Mouse (Mus musculus) ES-E14 (cell line): ENCODE measurements around the gene Syn2.

ENCODE experiments used
- CHD2 ChIP-seq: IDR thresholded peaks from 2 replicates; pipeline ENCODE4 v1.6.1; 2014; ENCODE audit warnings: mild to moderate bottlenecking, low read depth, low read length, inconsistent platforms
- HCFC1 ChIP-seq: IDR thresholded peaks from 2 replicates; pipeline ENCODE4 v1.6.1; 2012; ENCODE audit warnings: low read length, inconsistent platforms, borderline replicate concordance; ENCODE audit not compliant: insufficient read depth
- MAFK ChIP-seq: IDR thresholded peaks from 2 replicates; pipeline ENCODE4 v1.6.1; 2014; ENCODE audit warnings: mild to moderate bottlenecking, low read depth, low read length, inconsistent platforms; ENCODE audit not compliant: insufficient read depth
- ZC3H11A ChIP-seq: IDR thresholded peaks from 2 replicates; pipeline ENCODE4 v1.6.1; 2012; ENCODE audit warnings: low read depth, mild to moderate bottlenecking, inconsistent platforms, low read length, borderline replicate concordance
- ZNF384 ChIP-seq: IDR thresholded peaks from 2 replicates; pipeline ENCODE4 v1.6.1; 2012; ENCODE audit warnings: low read depth, low read length, inconsistent platforms

GRCm38 (mm10) chr6:115169518-115169917 is 34.8 kb downstream of the Syn2 start:
- no peak for TF ChIP-seq MAFK
- TF ChIP-seq HCFC1 = no peak
- TF ChIP-seq CHD2 = no peak
- TF ChIP-seq ZC3H11A = no peak
- TF ChIP-seq ZNF384 = no peak
